Mouse (Mus musculus) gastrocnemius, postnatal 14 days (tissue): ENCODE measurements around the gene Capn11. TPM values are rescaled to one million over a fixed set of nuclear protein-coding genes. Genes with fewer than 3 reads are reported as not detected.

Experiments
- DNase-seq: peaks from one replicate; pipeline ENCODE4 v3.0.0; 2021; ENCODE audit warnings: mixed read lengths
- intact Hi-C: fragments of 180-260 bp; cut with DNase I; formaldehyde crosslinking; loops from one replicate; pipeline ENCODE4 v1.15.1; 2025; ENCODE audit warnings: low total_unique reads
- total RNA-seq, 2 experiments: library from RNA; stranded (reverse); gene quantifications; 2 replicates each; pipeline ENCODE4 v1.2.3; 2021

Capn11 gene
- total RNA-seq, 2 experiments from 2014 or later, result 0.10 to 0.13 TPM

- DNase-seq, result no peak
- intact Hi-C loops, result loop anchor here (5.0 kb wide), 1 partner anchor 37 kb away; no protein-coding TSS in a partner anchor
Measured at GRCm38 (mm10) chr17:45590410-45590809, 68.7 kb downstream of the Capn11 start.

- intact Hi-C loops, result loop anchor here (5.0 kb wide), 1 partner anchor 37 kb away; no protein-coding TSS in a partner anchor
- no peak for DNase-seq
Measured at GRCm38 (mm10) chr17:45589844-45590243, 69.3 kb downstream of the Capn11 start.

- intact Hi-C loops, result no loop called here
Measured at GRCm38 (mm10) chr17:45589236-45589635, 69.9 kb downstream of the Capn11 start.

GRCm38 (mm10) chr17:45588370-45588769, 70.8 kb downstream of the Capn11 start:
- intact Hi-C loops, result no loop called here
- no peak for DNase-seq

More at GRCm38 (mm10) chr17:45589236-45589635, 69.9 kb downstream of the Capn11 start:
- no peak for DNase-seq

GRCm38 (mm10) chr17:45586449-45586837, 72.7 kb downstream of the Capn11 start:
- no peak for DNase-seq
- intact Hi-C loops, result no loop called here

- DNase-seq, result no peak
Measured at GRCm38 (mm10) chr17:45585725-45586448, 73.2 kb downstream of the Capn11 start.

GRCm38 (mm10) chr17:45584939-45585678, 74.0 kb downstream of the Capn11 start:
- DNase-seq, result peak; percentile 85
- intact Hi-C loops, result loop anchor here (5.0 kb wide), 1 partner anchor 47 kb away; no protein-coding TSS in a partner anchor

More at GRCm38 (mm10) chr17:45585725-45586448, 73.2 kb downstream of the Capn11 start:
- intact Hi-C loops, result no loop called here

GRCm38 (mm10) chr17:45584096-45584896, 74.8 kb downstream of the Capn11 start:
- intact Hi-C loops, result loop anchor here (5.0 kb wide), 1 partner anchor 48 kb away; no protein-coding TSS in a partner anchor
- DNase-seq, result peak; percentile 91

- intact Hi-C loops, result loop anchor here (5.0 kb wide), 1 partner anchor 49 kb away; no protein-coding TSS in a partner anchor
Measured at GRCm38 (mm10) chr17:45582715-45583355, 76.3 kb downstream of the Capn11 start.

GRCm38 (mm10) chr17:45582188-45582587, 76.9 kb downstream of the Capn11 start:
- DNase-seq, result no peak
- intact Hi-C loops, result loop anchor here (5.0 kb wide), 1 partner anchor 50 kb away; no protein-coding TSS in a partner anchor

More at GRCm38 (mm10) chr17:45582715-45583355, 76.3 kb downstream of the Capn11 start:
- DNase-seq, result no peak

GRCm38 (mm10) chr17:45581567-45581983, 77.5 kb downstream of the Capn11 start:
- intact Hi-C loops, result loop anchor here (2.0 to 5.0 kb wide), 2 partner anchors 51 to 61 kb away; no protein-coding TSS in a partner anchor
- peak; percentile 63 for DNase-seq

- intact Hi-C loops, result loop anchor here (2.0 to 5.0 kb wide), 2 partner anchors 51 to 62 kb away; no protein-coding TSS in a partner anchor
- peak; percentile 68 for DNase-seq
Measured at GRCm38 (mm10) chr17:45580958-45581477, 78.1 kb downstream of the Capn11 start.

Other genes starting within 250 kb of the Capn11 start
- 10 to 100 TPM; 31.3 to 33.9 TPM for gene Cdc5l, start 225.6 kb downstream of the Capn11 start, total RNA-seq
- gene Spats1, start 183.9 kb downstream of the Capn11 start, total RNA-seq, result under 1 TPM in 1 of 2 experiments, not detected in 1; 0.20 TPM
- gene Aars2, start 152.5 kb downstream of the Capn11 start, total RNA-seq, result 10 to 100 TPM; 15.0 to 16.0 TPM
- not detected for gene Tcte1, start 135.9 kb downstream of the Capn11 start, total RNA-seq
- gene Tmem151b, start 109.6 kb downstream of the Capn11 start, total RNA-seq, result under 1 TPM in 1 of 2 experiments, not detected in 1; 0.06 TPM
- gene Nfkbie, start 103.6 kb downstream of the Capn11 start, total RNA-seq, result 1 to 10 TPM; 1.1 to 1.4 TPM
- gene Slc35b2, start 95.5 kb downstream of the Capn11 start, total RNA-seq, result 10 to 100 TPM; 25.6 to 28.6 TPM
- gene Hsp90ab1, start 86.1 kb downstream of the Capn11 start, total RNA-seq, result 100 to 1,000 TPM; 735 to 778 TPM
- 10 to 100 TPM; 59.2 to 71.6 TPM for gene Slc29a1, start 59.7 kb downstream of the Capn11 start, total RNA-seq
- 1 to 10 TPM; 6.2 to 7.3 TPM for gene Mymx, start 57.2 kb downstream of the Capn11 start, total RNA-seq
- gene Mrpl14, start 27.0 kb upstream of the Capn11 start, total RNA-seq, result 10 to 100 TPM; 83.3 to 86.3 TPM
- 10 to 100 TPM; 52.9 to 57.0 TPM for gene Tmem63b, start 27.6 kb upstream of the Capn11 start, total RNA-seq
- not detected for gene 1600014C23Rik, start 74.5 kb upstream of the Capn11 start, total RNA-seq